Mouse (Mus musculus): ENCODE results near the gene Ovgp1. TPM values are rescaled to one million over a fixed set of nuclear protein-coding genes. Genes with fewer than 3 reads are reported as not detected.

Ovgp1 gene
- polyA plus RNA-seq, 1 experiment: 3.9 TPM

GRCm38 (mm10) chr3:106014546-106014945 is 41.0 kb downstream of the Ovgp1 start, which contains the start of gene Pifo:
Gene Pifo (minus strand): TSS chr3:106014646.
- H3K27me3 ChIP-seq (ENCODE audit: control insufficient read depth, insufficient read depth, low read length): no peaks in the 10 kb centered on the region
- no peaks in the 10 kb centered on the region for H3K4me1 ChIP-seq (replicated peaks; ENCODE audit: control insufficient read depth, insufficient read depth, low read length)
- no peak for DNase-seq
- no peaks in the 10 kb centered on the region for H3K36me3 ChIP-seq (ENCODE audit: control insufficient read depth, insufficient read depth, low read length)
- WGBS: 94% methylated on average over 2 of the region's 2 CpGs
- H3K4me3 ChIP-seq (ENCODE audit: control insufficient read depth, insufficient read depth, low read length): no peak within 1 kb of the TSS
- H3K27ac ChIP-seq (ENCODE audit: control insufficient read depth, insufficient read depth, low read length): no peak within 1 kb of the TSS
- TF ChIP-seq POLR2A (IDR thresholded peaks at IDR 0.05; ENCODE audit: control insufficient read depth, extremely low read depth, insufficient read depth, low read length, poor library complexity) (no peak), CTCF (IDR thresholded peaks at IDR 0.05; ENCODE audit: borderline replicate concordance, control insufficient read depth, extremely low read depth, insufficient read depth, low read length, poor library complexity) (no peak)

DNA sequence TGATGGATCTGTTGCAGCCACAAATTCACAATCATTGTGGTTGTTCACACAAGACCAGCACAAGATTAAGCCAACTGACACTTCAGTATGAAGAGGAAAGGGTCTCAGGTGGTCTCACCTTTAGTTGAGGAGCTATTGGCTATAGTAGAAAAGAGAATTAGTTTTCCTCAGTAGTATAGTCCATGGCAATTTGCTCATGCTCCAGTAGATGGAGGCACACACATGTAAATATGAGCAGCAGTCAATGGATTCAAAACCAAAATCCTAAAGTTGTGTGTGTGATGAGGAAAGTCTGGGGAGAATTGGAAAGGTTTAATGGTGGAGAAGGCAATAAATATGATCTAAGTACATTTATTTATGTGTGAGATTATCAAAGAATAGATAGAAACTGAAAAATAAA is 48.3 kb downstream of the Ovgp1 start:
- Histone ChIP-seq H3K27me3 (ENCODE audit: control insufficient read depth, insufficient read depth, low read length) (no peaks in the 10 kb centered on the region), H3K27ac (ENCODE audit: control insufficient read depth, insufficient read depth, low read length) (no peak overlapping the region), H3K4me3 (ENCODE audit: control insufficient read depth, insufficient read depth, low read length) (no peak overlapping the region), H3K4me1 (replicated peaks; ENCODE audit: control insufficient read depth, insufficient read depth, low read length) (no peaks in the 10 kb centered on the region), H3K36me3 (ENCODE audit: control insufficient read depth, insufficient read depth, low read length) (no peaks in the 10 kb centered on the region)
- no peak for DNase-seq
- no peak for TF ChIP-seq POLR2A (IDR thresholded peaks at IDR 0.05; ENCODE audit: control insufficient read depth, extremely low read depth, insufficient read depth, low read length, poor library complexity)
- no peak for TF ChIP-seq CTCF (IDR thresholded peaks at IDR 0.05; ENCODE audit: borderline replicate concordance, control insufficient read depth, extremely low read depth, insufficient read depth, low read length, poor library complexity)

DNA sequence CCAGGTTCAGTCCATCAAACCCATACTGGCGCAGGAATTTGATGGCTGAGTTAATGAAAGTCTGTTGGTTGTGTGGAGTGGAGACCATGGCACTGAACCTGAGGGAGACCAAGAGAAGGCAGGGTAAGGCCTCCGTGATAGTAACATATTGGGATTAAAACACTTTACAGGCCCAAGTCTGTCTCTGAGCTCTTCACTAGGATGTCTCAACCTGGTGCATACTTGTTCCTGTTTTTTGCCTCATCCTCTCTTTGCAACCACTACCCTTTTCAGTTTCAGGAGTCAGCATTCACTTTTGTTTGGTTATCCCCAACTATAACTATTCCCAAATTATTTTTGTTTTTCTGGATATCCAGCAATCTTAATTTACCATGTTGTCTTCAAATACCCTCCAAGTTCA is 50.6 kb downstream of the Ovgp1 start:
- 97% methylated on average over 2 of the region's 2 CpGs for WGBS
- TF ChIP-seq CTCF (IDR thresholded peaks at IDR 0.05; ENCODE audit: borderline replicate concordance, control insufficient read depth, extremely low read depth, insufficient read depth, low read length, poor library complexity) (no peak), POLR2A (IDR thresholded peaks at IDR 0.05; ENCODE audit: control insufficient read depth, extremely low read depth, insufficient read depth, low read length, poor library complexity) (no peak)
- Histone ChIP-seq H3K36me3 (ENCODE audit: control insufficient read depth, insufficient read depth, low read length) (no peaks in the 10 kb centered on the region), H3K4me3 (ENCODE audit: control insufficient read depth, insufficient read depth, low read length) (no peak overlapping the region), H3K27me3 (ENCODE audit: control insufficient read depth, insufficient read depth, low read length) (no peaks in the 10 kb centered on the region), H3K4me1 (replicated peaks; ENCODE audit: control insufficient read depth, insufficient read depth, low read length) (no peaks in the 10 kb centered on the region), H3K27ac (ENCODE audit: control insufficient read depth, insufficient read depth, low read length) (no peak overlapping the region)
- DNase-seq: no peak

DNA sequence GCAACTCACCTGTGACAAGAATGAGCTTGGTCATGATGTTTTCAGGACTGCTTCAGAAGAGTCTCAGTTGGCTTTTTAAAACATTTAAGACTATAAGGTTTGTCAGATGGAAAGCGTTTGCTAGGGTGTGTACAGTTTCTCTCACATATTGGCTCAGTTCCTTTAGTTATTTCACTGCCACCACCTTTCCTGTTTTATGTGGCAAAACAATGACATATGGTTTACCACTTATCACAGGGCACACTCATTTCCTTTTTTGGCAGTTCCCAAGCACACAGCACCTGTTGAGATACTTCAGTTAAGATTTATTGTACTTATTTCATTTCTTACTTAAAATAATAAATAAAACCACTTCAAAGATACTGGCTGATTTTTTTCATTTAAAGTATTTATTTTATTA is 59.3 kb downstream of the Ovgp1 start, which contains the start of gene Chil5:
TSS of gene Chil5 (minus strand) at position 34 of the 400 bp plus-strand sequence.
- Histone ChIP-seq H3K36me3 (ENCODE audit: control insufficient read depth, insufficient read depth, low read length) (no peaks in the 10 kb centered on the region), H3K4me3 (ENCODE audit: control insufficient read depth, insufficient read depth, low read length) (no peak within 1 kb of the TSS), H3K27me3 (ENCODE audit: control insufficient read depth, insufficient read depth, low read length) (no peaks in the 10 kb centered on the region), H3K4me1 (replicated peaks; ENCODE audit: control insufficient read depth, insufficient read depth, low read length) (no peaks in the 10 kb centered on the region), H3K27ac (ENCODE audit: control insufficient read depth, insufficient read depth, low read length) (no peak within 1 kb of the TSS)
- DNase-seq: no peak
- TF ChIP-seq CTCF (IDR thresholded peaks at IDR 0.05; ENCODE audit: borderline replicate concordance, control insufficient read depth, extremely low read depth, insufficient read depth, low read length, poor library complexity) (no peak), POLR2A (IDR thresholded peaks at IDR 0.05; ENCODE audit: control insufficient read depth, extremely low read depth, insufficient read depth, low read length, poor library complexity) (no peak)
- 12% methylated on average over 1 of the region's 1 CpGs for WGBS

Other genes with a start within 250 kb of the Ovgp1 start
- gene Rap1a, start 172.4 kb upstream of the Ovgp1 start, polyA plus RNA-seq (2012; rRNA removed): 11.8 and 14.4 TPM in 2 replicates
- 0.68 and 0.90 TPM in 2 replicates for gene Adora3, start 102.9 kb upstream of the Ovgp1 start, polyA plus RNA-seq (2012; rRNA removed)
- gene Tmigd3, start 102.8 kb upstream of the Ovgp1 start, polyA plus RNA-seq (2012; rRNA removed): 0.82 and 1.1 TPM in 2 replicates
- 2.6 and 3.7 TPM in 2 replicates for gene I830077J02Rik, start 41.0 kb upstream of the Ovgp1 start, polyA plus RNA-seq (2012; rRNA removed)
- gene Wdr77, start 14.3 kb upstream of the Ovgp1 start, polyA plus RNA-seq (2012; rRNA removed): 46.1 and 56.1 TPM in 2 replicates
- gene Atp5f1, start 13.6 kb upstream of the Ovgp1 start, polyA plus RNA-seq (2012; rRNA removed): 139 and 148 TPM in 2 replicates
- 0.19 and 0.29 TPM in 2 replicates for gene Pifo, start 40.9 kb downstream of the Ovgp1 start, polyA plus RNA-seq (2012; rRNA removed)
- 0.12 and 0.27 TPM in 2 replicates for gene Chil5, start 59.1 kb downstream of the Ovgp1 start, polyA plus RNA-seq (2012; rRNA removed)
- 0.20 TPM in 2 replicates for gene Chia1, start 139.5 kb downstream of the Ovgp1 start, polyA plus RNA-seq (2012; rRNA removed)
- 2.2 and 3.3 TPM in 2 replicates for gene Chil3, start 193.9 kb downstream of the Ovgp1 start, polyA plus RNA-seq (2012; rRNA removed)
- 0.61 and 0.89 TPM in 2 replicates for gene Chil4, start 245.8 kb downstream of the Ovgp1 start, polyA plus RNA-seq (2012; rRNA removed)